Mouse (Mus musculus) testis, adult 2 months (tissue): Measurements from ENCODE around the gene Sp4. TPM values are rescaled to one million over a fixed set of nuclear protein-coding genes. Genes with fewer than 3 reads are reported as not detected.

Source experiments
- H3K27ac ChIP-seq: fragments of 200-500 bp; 2 replicates; pipeline ENCODE4 v1.5.1; 2012; ENCODE audit warnings: low read depth, low read length; ENCODE audit not compliant: control insufficient read depth, insufficient read depth
- H3K27me3 ChIP-seq: fragments of 200-500 bp; 2 replicates; pipeline ENCODE4 v1.6.1; 2012; ENCODE audit warnings: mild to moderate bottlenecking, low read length, moderate library complexity; ENCODE audit not compliant: control insufficient read depth, insufficient read depth
- H3K36me3 ChIP-seq: fragments of 200-500 bp; 2 replicates; pipeline ENCODE4 v1.6.1; 2012; ENCODE audit warnings: mild to moderate bottlenecking, low read length; ENCODE audit not compliant: control insufficient read depth, insufficient read depth
- H3K4me1 ChIP-seq: fragments of 200-500 bp; 2 replicates; pipeline ENCODE4 v1.6.1; 2012; ENCODE audit warnings: low read length; ENCODE audit not compliant: control insufficient read depth, insufficient read depth
- H3K4me3 ChIP-seq: fragments of 200-500 bp; 2 replicates; pipeline ENCODE4 v1.5.1; 2012; ENCODE audit warnings: low read depth, mild to moderate bottlenecking, low read length, moderate library complexity, mixed read lengths; ENCODE audit not compliant: control insufficient read depth
- CTCF ChIP-seq: fragments of 200-500 bp; IDR thresholded peaks from 2 replicates; pipeline ENCODE4 v1.5.1; 2012; ENCODE audit warnings: low read depth, mild to moderate bottlenecking, inconsistent platforms, low read length, moderate library complexity; ENCODE audit not compliant: control insufficient read depth, insufficient read depth, insufficient replicate concordance
- POLR2A ChIP-seq: fragments of 200-500 bp; IDR thresholded peaks from 2 replicates; pipeline ENCODE4 v1.6.1; 2012; ENCODE audit warnings: low read depth, mild to moderate bottlenecking, inconsistent platforms, low read length, moderate library complexity; ENCODE audit not compliant: control insufficient read depth
- polyA plus RNA-seq: library from polyadenylated mRNA; depleted of rRNA; stranded (reverse); fragments of >200 nt; gene quantifications from 2 replicates; pipeline ENCODE4 v1.2.3, GENCODE M21; 2012

Sp4 gene
- polyA plus RNA-seq, 1 experiment: 2.0 TPM

DNA sequence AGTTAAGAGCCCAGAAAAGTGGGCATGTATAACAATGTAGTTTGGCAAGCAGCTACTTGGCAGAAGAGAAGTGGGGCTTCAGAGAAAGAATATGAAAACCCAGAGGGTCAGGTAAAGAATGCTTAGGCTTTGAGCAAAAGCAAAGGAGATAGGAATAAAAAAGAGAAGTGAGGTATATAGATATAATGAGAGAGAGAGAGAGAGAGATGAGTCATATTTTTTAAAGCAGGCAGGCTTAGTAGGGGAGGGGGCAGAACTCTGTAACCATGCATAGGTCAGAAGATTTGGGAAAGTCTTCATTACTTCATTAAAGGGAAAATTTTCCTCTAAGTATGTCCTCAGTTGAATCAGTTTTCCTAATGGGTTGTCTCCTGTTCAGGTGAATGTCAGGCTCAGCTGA lies 18.8 kb upstream of the Sp4 start:
- no peak for TF ChIP-seq POLR2A
- no peak for TF ChIP-seq CTCF
- Histone ChIP-seq H3K4me3 (no peak overlapping the region), H3K27me3 (no peaks in the 10 kb centered on the region), H3K36me3 (no peaks in the 10 kb centered on the region), H3K4me1 (no peaks in the 10 kb centered on the region), H3K27ac (no peak overlapping the region)

DNA sequence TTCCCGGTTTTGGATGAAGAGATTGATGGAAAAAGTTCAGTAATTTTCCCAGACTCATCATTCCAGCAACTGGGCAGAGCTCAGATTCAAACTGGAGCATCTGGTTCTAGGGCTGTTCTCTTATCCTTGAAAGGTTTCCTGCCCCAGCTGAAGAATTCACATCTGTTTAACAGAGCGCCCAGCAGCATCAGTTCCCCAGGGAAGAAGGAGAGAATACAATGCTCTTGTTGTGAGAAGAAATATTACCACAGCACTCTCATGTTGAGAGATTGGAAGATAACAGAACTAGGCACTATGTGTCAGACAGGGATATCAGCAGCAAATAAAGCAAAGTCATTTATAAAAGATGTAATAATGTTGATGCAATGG lies 13.2 kb upstream of the Sp4 start:
- H3K4me3 ChIP-seq: no peak overlapping the region
- TF ChIP-seq POLR2A (no peak), CTCF (no peak)
- no peak overlapping the region for H3K27ac ChIP-seq
- H3K27me3 ChIP-seq: no peaks in the 10 kb centered on the region
- no peaks in the 10 kb centered on the region for H3K36me3 ChIP-seq
- no peaks in the 10 kb centered on the region for H3K4me1 ChIP-seq

DNA sequence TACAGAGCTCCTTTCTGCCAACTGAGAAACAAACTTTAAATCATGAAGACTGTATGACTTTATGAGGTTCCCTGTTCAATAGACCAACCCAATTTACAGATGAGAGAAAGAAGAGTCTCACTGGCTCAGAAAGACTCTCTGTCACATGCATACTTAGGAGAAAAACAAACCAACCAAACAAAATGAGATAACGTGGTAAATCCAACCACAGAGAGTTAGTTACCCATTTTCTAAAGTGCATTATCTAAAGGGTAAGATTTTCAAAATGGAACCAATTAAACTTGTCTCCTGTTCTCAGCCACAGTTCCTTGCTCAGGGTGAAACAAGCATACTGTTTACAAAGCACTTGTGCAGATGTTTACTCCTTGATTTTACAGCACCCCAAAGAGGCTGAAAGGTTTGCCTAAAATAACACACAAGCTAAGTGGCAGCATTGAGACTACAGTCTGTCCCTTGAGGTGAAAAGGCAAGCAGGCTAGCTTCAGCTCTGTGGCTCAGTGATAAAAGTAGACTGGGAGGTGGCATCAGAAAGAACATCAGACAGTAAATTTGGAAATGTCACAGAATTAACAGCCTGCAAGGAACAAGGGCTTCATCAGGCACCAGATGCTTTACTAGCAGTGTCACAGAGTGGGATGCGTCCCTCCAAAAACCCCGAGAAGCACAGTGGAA lies 12.7 kb upstream of the Sp4 start:
- Histone ChIP-seq H3K27ac (no peak overlapping the region), H3K4me3 (no peak overlapping the region), H3K4me1 (no peaks in the 10 kb centered on the region), H3K36me3 (no peaks in the 10 kb centered on the region), H3K27me3 (no peaks in the 10 kb centered on the region)
- no peak for TF ChIP-seq POLR2A
- no peak for TF ChIP-seq CTCF

DNA sequence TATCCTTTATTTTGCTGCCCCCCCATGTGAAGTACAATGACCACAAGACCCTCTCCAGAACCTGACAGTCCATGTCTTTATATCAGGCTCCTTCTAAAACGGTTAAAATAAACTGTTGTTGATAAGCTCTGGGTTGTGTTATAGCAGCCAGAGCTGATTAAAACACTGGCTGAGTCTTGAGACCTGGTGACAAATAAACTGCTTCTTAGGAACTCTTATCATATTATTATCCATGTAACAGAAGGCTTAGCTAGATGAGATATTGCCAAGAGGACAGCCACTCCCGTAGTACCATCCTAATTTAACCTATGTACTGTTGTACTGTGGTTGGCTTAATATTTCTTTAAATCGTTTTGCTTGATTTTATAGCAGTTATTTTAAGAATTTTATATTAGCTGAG lies 2.3 kb upstream of the Sp4 start:
- no peak for TF ChIP-seq CTCF
- TF ChIP-seq POLR2A: no peak
- Histone ChIP-seq H3K36me3 (no peaks in the 10 kb centered on the region), H3K27ac (no peak overlapping the region), H3K4me3 (no peak overlapping the region), H3K4me1 (no peaks in the 10 kb centered on the region; the same call in 1 of the 2 replicates), H3K27me3 (no peaks in the 10 kb centered on the region)

DNA sequence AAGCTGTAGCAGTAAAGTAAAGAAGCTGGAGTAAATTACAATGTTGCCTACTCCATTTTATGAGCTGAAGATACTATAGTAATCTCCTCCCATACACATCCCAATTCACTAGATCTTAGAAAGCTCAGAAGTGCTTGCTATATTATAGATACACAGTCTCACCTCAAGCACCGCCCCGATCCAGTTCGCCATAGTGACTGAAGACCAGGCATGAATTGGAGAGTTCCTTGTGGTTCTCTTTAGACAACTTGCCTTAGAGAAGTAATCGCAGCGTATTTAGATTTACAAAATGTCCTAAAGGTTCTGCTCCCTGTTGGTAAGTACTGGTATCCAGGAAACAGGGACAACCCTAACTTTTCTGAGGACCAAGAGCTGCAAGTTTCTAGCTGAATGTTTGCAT lies 1.8 kb upstream of the Sp4 start:
- TF ChIP-seq CTCF (no peak), POLR2A (no peak)
- Histone ChIP-seq H3K27me3 (no peaks in the 10 kb centered on the region), H3K36me3 (no peaks in the 10 kb centered on the region), H3K27ac (no peak overlapping the region), H3K4me3 (no peak overlapping the region), H3K4me1 (no peaks in the 10 kb centered on the region; the same call in 1 of the 2 replicates)

DNA sequence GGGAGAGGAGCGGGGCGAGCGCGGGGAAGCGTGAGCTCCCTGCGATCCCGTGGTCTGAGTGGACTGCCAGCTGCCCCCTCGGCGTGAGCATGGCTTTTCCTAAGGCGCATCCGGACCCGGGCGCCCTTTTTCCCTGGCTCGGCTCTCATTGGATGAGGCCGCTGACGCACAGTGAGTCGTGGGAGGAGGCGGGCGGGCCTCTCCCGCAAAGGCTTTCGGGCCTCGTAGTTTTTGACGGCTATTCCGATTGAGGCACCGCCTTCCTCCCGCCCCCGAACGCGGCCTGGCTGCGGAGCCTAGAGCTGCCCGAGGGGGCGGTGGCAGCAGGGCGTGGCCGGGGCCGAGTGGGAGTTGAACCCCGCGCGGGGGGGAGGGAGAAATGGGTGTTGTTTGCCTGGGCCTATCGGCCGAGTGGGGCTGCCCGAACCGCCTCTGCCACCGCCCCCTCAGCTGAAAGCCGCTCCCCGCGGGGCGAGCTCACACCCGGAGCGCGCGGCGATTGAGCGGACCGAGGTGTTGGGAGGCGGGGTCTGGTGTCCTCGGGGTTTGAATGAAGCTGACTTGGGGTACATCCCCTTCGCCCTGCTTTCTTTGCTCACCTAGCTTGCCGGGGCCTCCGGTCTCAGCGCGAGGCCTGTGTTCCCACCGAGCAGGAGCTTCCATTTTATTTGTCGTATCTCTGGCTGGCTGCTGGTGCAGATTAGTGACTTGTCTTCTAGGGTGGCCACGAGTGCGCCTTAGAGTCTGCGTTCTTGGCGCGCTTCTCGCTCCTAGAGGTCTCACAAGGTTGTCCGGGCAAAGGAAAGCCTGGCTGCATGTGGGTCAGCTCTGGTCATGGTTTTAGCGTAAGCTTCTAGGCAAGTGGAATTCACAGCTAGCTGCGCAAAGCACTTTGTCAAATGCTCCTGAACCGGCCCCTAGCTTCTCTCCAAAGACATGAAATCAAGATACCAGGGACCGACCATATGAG lies 911 bp upstream of the Sp4 start:
- Histone ChIP-seq H3K27ac (peak overlapping the region; percentile 86), H3K27me3 (no peaks in the 10 kb centered on the region), H3K4me3 (peak overlapping the region; percentile 88), H3K36me3 (no peaks in the 10 kb centered on the region), H3K4me1 (no peaks in the 10 kb centered on the region; the same call in 1 of the 2 replicates)
- TF ChIP-seq POLR2A: peak; percentile 40
- TF ChIP-seq CTCF: no peak

DNA sequence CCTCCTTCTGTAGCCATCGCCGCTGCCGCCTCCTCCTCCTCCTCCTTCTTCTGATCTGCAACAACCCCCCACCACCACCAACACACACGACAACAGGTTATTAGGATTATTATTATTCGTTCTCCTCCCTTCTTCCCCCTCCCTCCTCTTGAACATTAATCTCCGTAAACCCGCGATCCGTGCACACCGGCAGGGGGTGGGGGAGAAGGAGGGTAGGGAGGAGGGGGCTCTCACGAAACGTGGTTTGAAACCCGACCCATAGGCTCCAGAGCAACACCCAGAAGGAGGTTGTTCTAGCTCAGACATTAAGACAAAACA lies 527 bp downstream of the Sp4 start:
- Histone ChIP-seq H3K27me3 (no peaks in the 10 kb centered on the region), H3K4me3 (peak overlapping the region; percentile 88), H3K4me1 (no peaks in the 10 kb centered on the region; the same call in 1 of the 2 replicates), H3K36me3 (no peaks in the 10 kb centered on the region), H3K27ac (peak overlapping the region; percentile 12; the same call in 1 of the 2 replicates)
- TF ChIP-seq CTCF (no peak), POLR2A (no peak)
